Mouse (Mus musculus): ENCODE results near the gene Oxnad1.

DNA sequence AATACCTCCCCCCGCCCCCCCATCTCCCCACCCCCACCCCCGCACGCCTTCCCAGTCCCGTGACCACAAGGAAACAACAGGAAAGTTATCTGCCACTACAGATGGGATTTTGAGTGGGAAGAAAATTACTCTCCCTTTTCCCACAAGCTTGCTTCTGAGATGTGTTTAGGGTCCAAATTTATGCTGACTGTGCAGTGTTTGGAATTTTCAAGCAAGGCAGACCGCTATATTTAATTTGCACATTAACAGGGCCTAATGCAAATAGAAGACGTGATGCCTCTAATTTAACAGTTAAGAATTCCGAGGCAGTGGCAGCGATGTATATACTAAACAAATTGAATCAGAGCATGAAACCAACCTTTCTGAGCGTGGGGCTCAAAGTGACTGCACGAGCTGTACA, 30.4 kb upstream of the Oxnad1 start:
- no peak for TF ChIP-seq POLR2A (IDR thresholded peaks at IDR 0.05; ENCODE audit: insufficient read depth, low read length)
- no peak for TF ChIP-seq CTCF (IDR thresholded peaks at IDR 0.05; ENCODE audit: low read depth, low read length)
- no peak for TF ChIP-seq EP300 (IDR thresholded peaks at IDR 0.05; ENCODE audit: insufficient read depth, low read depth, low read length)

Data from ES-Bruce4 (cell line).